Mouse (Mus musculus) effector memory CD4-positive, alpha-beta T cell, adult 5 months (primary cell): ENCODE measurements around the gene Cd320. TPM values are rescaled to one million over a fixed set of nuclear protein-coding genes. Genes with fewer than 3 reads are reported as not detected.

Source experiments
- polyA plus RNA-seq: library from polyadenylated mRNA; unstranded; fragments of 100-300 nt; shearing (Covaris generic); gene quantifications from one replicate; pipeline ENCODE4 v1.2.1, GENCODE M21; 2017

Gene Cd320
- polyA plus RNA-seq = 16.6 TPM

GRCm38 (mm10) chr17:33842966-33843795 lies at the start of gene Cd320:
Cd320 (plus strand) TSS chr17:33843091.

GRCm38 (mm10) chr17:33810334-33811141 lies 32.4 kb upstream of the Cd320 start, which contains the start of gene Kank3:
Kank3 (plus strand) TSS chr17:33810519.

GRCm38 (mm10) chr17:33824084-33824996 lies 18.6 kb upstream of the Cd320 start, which contains the start of the genes Rps28 and Ndufa7:
Rps28 (minus strand) TSS chr17:33824562.
Ndufa7 (plus strand) TSS chr17:33824572.

GRCm38 (mm10) chr17:33873537-33873936 lies 30.6 kb downstream of the Cd320 start, which contains the start of gene Gm7029:
Gm7029 (plus strand) TSS chr17:33873837.

GRCm38 (mm10) chr17:33890533-33891059 lies 47.7 kb downstream of the Cd320 start, which contains the start of gene Kifc1:
Kifc1 (minus strand) TSS chr17:33890661.

Other genes with a start within 250 kb of the Cd320 start
- gene Zfp414, start 214.0 kb upstream of the Cd320 start, polyA plus RNA-seq = 33.1 TPM
- not detected for gene Pram1, start 205.0 kb upstream of the Cd320 start, polyA plus RNA-seq
- 318 TPM for gene Hnrnpm, start 156.2 kb upstream of the Cd320 start, polyA plus RNA-seq
- 85.9 TPM for gene March2, start 124.4 kb upstream of the Cd320 start, polyA plus RNA-seq
- 315 TPM for gene Rab11b, start 82.6 kb upstream of the Cd320 start, polyA plus RNA-seq
- gene Angptl4, start 61.3 kb upstream of the Cd320 start, polyA plus RNA-seq = 0.39 TPM
- gene Kank3, start 32.6 kb upstream of the Cd320 start, polyA plus RNA-seq = 2.5 TPM
- gene Rps28, start 18.5 kb upstream of the Cd320 start, polyA plus RNA-seq = 1,034 TPM
- gene Ndufa7, start 18.5 kb upstream of the Cd320 start, polyA plus RNA-seq = 205 TPM
- not detected for gene Gm7029, start 30.7 kb downstream of the Cd320 start, polyA plus RNA-seq
- gene Kifc1, start 47.6 kb downstream of the Cd320 start, polyA plus RNA-seq = 2.4 TPM
- 3.3 TPM for gene Platr17, start 62.0 kb downstream of the Cd320 start, polyA plus RNA-seq
- gene Daxx, start 66.3 kb downstream of the Cd320 start, polyA plus RNA-seq = 58.7 TPM
- gene Tapbp, start 72.8 kb downstream of the Cd320 start, polyA plus RNA-seq = 359 TPM
- gene Zbtb22, start 72.8 kb downstream of the Cd320 start, polyA plus RNA-seq = 18.9 TPM
- 91.0 TPM for gene Rgl2, start 86.5 kb downstream of the Cd320 start, polyA plus RNA-seq
- gene Pfdn6, start 97.3 kb downstream of the Cd320 start, polyA plus RNA-seq = 83.7 TPM
- 38.7 TPM for gene Wdr46, start 97.6 kb downstream of the Cd320 start, polyA plus RNA-seq
- gene B3galt4, start 108.4 kb downstream of the Cd320 start, polyA plus RNA-seq = 7.9 TPM
- 48.6 TPM for gene Vps52, start 112.7 kb downstream of the Cd320 start, polyA plus RNA-seq
- 2,421 TPM for gene Rps18, start 112.9 kb downstream of the Cd320 start, polyA plus RNA-seq
- 13,966 TPM for gene H2-K1, start 157.3 kb downstream of the Cd320 start, polyA plus RNA-seq
- gene Ring1, start 181.6 kb downstream of the Cd320 start, polyA plus RNA-seq = 29.5 TPM
- gene H2-Ke6, start 185.0 kb downstream of the Cd320 start, polyA plus RNA-seq = 238 TPM
- gene Slc39a7, start 188.6 kb downstream of the Cd320 start, polyA plus RNA-seq = 112 TPM
- gene Rxrb, start 188.7 kb downstream of the Cd320 start, polyA plus RNA-seq = 85.3 TPM
- gene Col11a2, start 196.3 kb downstream of the Cd320 start, polyA plus RNA-seq = 0.94 TPM
- 6.3 TPM for gene H2-Oa, start 249.2 kb downstream of the Cd320 start, polyA plus RNA-seq